Mouse (Mus musculus): ENCODE measurements around the gene Zfp467.

The Zfp467 gene

GRCm38 (mm10) chr6:48409726-48410343 is 35.8 kb downstream of the Zfp467 start:
- peak; percentile 21 to 42 for DNase-seq

DNA sequence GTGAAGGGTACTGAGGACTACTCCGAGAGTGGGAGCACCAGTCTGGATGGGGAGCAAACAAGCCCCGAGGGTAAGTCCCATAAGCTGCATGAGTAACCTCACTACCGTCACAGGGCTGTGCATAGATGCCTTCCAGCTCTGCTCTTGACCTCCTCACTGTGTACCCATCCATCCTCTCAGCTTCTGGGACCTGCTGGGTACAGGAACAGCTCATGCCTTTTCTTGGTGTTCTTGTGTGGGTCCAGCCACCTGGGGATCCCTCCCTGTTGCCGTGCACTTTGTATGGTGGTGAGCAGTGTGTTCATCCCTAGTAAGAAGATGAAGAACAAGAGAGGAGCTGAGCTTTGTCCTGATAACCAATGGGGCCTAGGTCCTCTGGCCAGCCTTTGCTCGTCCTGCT is 41.6 kb downstream of the Zfp467 start:
- DNase-seq: no peak

GRCm38 (mm10) chr6:48399906-48400305 is 45.7 kb downstream of the Zfp467 start:
- peak in 1 of 2 experiments; percentile 56 for DNase-seq

DNA sequence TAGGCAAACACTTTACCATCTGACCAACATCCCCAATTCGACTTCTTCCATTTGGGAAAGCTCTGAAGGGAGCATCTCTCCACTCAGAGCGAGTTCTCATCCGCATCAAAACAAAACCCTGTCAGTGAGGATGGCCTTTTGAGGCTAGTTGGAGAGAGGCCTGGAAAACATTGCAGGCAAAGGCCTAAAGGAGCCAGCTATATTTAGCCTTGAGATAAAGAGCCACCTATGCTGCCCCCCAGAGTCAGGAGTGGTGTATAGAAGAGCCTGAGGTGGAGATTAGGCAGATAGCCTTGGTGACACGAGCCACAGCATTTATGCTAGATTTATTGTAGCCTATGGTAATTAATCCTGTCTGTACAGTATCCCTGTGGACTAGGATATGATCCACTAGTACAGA is 48.3 kb downstream of the Zfp467 start:
- DNase-seq: peak; percentile 42 to 60

DNA sequence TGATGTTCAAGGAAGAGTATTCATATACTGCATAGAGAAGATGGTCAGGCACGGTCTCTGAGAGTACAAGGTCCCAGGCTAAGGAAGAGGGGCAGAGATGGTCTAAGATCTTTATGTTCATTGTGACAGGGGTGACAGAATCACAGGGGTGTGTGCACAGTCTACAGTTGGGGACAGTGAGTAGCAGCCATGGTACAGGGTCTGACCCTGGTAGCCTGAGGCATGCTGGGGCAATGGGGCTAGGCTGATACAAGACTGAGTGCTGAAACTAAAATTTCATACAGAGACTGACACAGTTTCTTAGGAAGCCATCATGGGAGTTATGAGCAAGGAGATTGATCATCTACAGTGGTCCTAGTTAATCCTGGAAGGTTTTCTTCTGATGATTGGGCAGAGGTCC is 48.9 kb downstream of the Zfp467 start:
- no peak for DNase-seq

DNA sequence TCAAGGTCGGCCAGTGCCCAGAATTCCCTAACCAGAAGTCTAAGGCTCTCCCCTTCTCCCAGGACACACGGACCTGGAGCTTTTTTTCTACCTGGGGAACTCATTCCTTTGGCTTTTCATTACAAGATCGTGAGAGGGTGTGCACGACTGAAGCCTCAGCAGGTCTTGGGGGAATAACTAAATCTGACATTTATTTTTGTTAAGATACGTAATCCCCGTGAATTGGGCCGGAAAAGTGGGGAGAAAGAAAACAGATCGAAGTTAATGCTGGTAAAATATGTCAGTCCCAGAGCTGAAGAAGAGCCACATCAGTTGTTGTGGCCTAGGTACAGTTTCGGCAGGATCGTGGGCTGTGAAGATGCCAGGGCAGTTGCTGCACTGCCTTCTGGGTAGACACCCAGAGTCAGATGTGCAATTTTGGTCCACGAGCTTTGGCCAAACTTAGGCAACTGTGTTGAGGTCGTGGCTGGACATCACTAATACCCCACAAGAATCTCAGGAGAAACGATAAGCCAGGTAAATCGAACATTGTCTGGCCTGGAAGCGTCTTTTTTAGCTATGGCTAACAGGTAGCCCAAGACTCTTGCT is 49.5 kb downstream of the Zfp467 start:
- DNase-seq: no peak

- peak; percentile 91 to 95 for DNase-seq
These were observed 50.3 kb downstream of the Zfp467 start, which contains the start of gene Krba1 for GRCm38 (mm10) chr6:48395105-48396007. Gene Krba1, plus strand, starts transcription at chr6:48395586.

GRCm38 (mm10) chr6:48393811-48394210 is 51.8 kb downstream of the Zfp467 start:
- DNase-seq: no peak

DNA sequence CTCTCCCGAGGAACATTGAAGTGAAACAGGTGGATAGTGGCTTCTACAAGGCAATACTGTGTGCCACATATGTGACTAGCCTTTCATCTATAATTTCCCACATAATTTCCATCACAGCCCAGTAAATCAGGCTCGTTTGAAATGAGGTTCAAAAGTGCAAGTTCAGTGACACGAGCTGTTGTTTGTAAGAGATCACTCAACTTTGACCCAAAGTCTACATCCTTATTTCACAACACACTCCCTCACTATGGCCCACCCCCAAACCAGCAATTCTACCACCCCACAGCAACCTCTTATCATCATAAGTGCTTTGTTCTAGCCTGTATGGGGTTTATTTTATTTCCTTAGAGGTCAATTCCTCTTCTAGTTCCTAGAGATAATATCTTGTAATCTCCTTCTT is 57.4 kb downstream of the Zfp467 start:
- no peak for DNase-seq
